Mouse (Mus musculus) midbrain, postnatal 0 days (tissue): ENCODE results near the gene Mafg. TPM values are rescaled to one million over a fixed set of nuclear protein-coding genes. Genes with fewer than 3 reads are reported as not detected.

Experiments
- ATAC-seq: fragments of 200-750 bp; cut with Nextera tagmentation; 2 replicates; pipeline ENCODE4 v1.8.0; 2017; ENCODE audit warnings: moderate number of reproducible peaks, mild to moderate bottlenecking, moderate TSS enrichment, moderate library complexity; ENCODE audit not compliant: low FRiP score
- DNase-seq: peaks from one replicate; pipeline ENCODE4 v3.0.0-alpha.2; 2015; ENCODE audit warnings: low spot score
- H3K27ac ChIP-seq: fragments of 300-500 bp; sonication (generic); 2 replicates; pipeline ENCODE4 v1.5.1; 2014; ENCODE audit warnings: low read depth, mild to moderate bottlenecking, low read length, mixed read lengths
- H3K27me3 ChIP-seq: fragments of 300-500 bp; sonication (generic); 2 replicates; pipeline ENCODE4 v1.6.1; 2014; ENCODE audit warnings: low read length, control low read depth, mixed read lengths; ENCODE audit not compliant: insufficient read depth
- H3K36me3 ChIP-seq: fragments of 300-500 bp; sonication (generic); 2 replicates; pipeline ENCODE4 v1.6.1; 2014; ENCODE audit warnings: low read length, control low read depth, mixed read lengths; ENCODE audit not compliant: insufficient read depth
- H3K4me1 ChIP-seq: fragments of 300-500 bp; sonication (generic); 2 replicates; pipeline ENCODE4 v1.6.1; 2014; ENCODE audit warnings: mild to moderate bottlenecking, control low read depth, antibody characterized with exemption, low read length, mixed read lengths; ENCODE audit not compliant: insufficient read depth
- H3K4me2 ChIP-seq: fragments of 300-500 bp; sonication (generic); 2 replicates; pipeline ENCODE4 v1.6.1; 2014; ENCODE audit warnings: low read depth, mild to moderate bottlenecking, low read length, mixed read lengths; ENCODE audit not compliant: poor library complexity, severe bottlenecking
- H3K4me3 ChIP-seq: fragments of 300-500 bp; sonication (generic); 2 replicates; pipeline ENCODE4 v1.5.1; 2014; ENCODE audit warnings: low read depth, mild to moderate bottlenecking, low read length, moderate library complexity
- H3K9ac ChIP-seq: fragments of 300-500 bp; sonication (generic); replicated peaks from 2 replicates; pipeline ENCODE4 v1.6.1; 2014; ENCODE audit warnings: mild to moderate bottlenecking, low read length, moderate library complexity, mixed read lengths; ENCODE audit not compliant: poor library complexity, severe bottlenecking
- H3K9me3 ChIP-seq: fragments of 300-500 bp; sonication (generic); 2 replicates; pipeline ENCODE4 v1.6.1; 2016; ENCODE audit warnings: low read length, control low read depth
- CTCF ChIP-seq: IDR thresholded peaks from 2 replicates; pipeline ENCODE4 v1.5.1; 2016; ENCODE audit warnings: antibody characterized with exemption, mild to moderate bottlenecking
- WGBS: fragments of 180-500 bp; shearing (Covaris S2); extraction: QIAGEN DNeasy Blood & Tissue Kit; methylation state at CpG from one replicate; pipeline ENCODE4 v1.1.7; 2014; 5-methylcytosine and 5-hydroxymethylcytosine counted together
- polyA plus RNA-seq: library from polyadenylated mRNA; unstranded; fragments of >200 nt; fragmentation: Nextera tagmentation; extraction: Ambion mirVana; gene quantifications from 2 replicates; pipeline ENCODE4 v1.2.1, GENCODE M21; 2015
- total RNA-seq: library from RNA; depleted of rRNA; stranded (reverse); fragments of >200 nt; gene quantifications from 2 replicates; pipeline ENCODE4 v1.2.3, GENCODE M21; 2014

The Mafg gene
- total and polyA plus RNA-seq, 2 experiments from 2014 or later, result 41.7 to 42.1 TPM

- Histone ChIP-seq H3K27ac (peak within 1 kb of the TSS; percentile 82), H3K4me1 (peaks cover 8% of the 10 kb centered on the region), H3K9me3 (no peaks in the 10 kb centered on the region), H3K36me3 (peaks cover 9% of the 10 kb centered on the region), H3K9ac (peak within 1 kb of the TSS; percentile 77), H3K4me2 (peak within 1 kb of the TSS; percentile 67), H3K27me3 (no peaks in the 10 kb centered on the region), H3K4me3 (peak within 1 kb of the TSS; percentile 71)
- 1% methylated on average over 74 of the region's 83 CpGs for WGBS
- ATAC-seq (peak; percentile 94), DNase-seq (peak; percentile 96)
- TF ChIP-seq CTCF, result no peak
These were observed 39.5 kb upstream of the Mafg start, which contains the start of gene Aspscr1 for GRCm38 (mm10) chr11:120672687-120673593. Gene Aspscr1, plus strand, starts transcription at chr11:120672973.

- no peaks in the 10 kb centered on the region for H3K36me3 ChIP-seq
- H3K4me1 ChIP-seq, result no peaks in the 10 kb centered on the region
- no peak overlapping the region for H3K4me2 ChIP-seq
- peaks cover 22% of the 10 kb centered on the region for H3K27me3 ChIP-seq
- H3K9ac ChIP-seq, result no peak overlapping the region
- DNase-seq (no peak), ATAC-seq (no peak)
- no peak overlapping the region for H3K27ac ChIP-seq
- no peaks in the 10 kb centered on the region for H3K9me3 ChIP-seq
- no peak overlapping the region for H3K4me3 ChIP-seq
- WGBS, result 3% methylated on average over 3 of the region's 3 CpGs
- TF ChIP-seq CTCF, result no peak
These were observed 33.2 kb upstream of the Mafg start for GRCm38 (mm10) chr11:120666617-120667016.

GRCm38 (mm10) chr11:120665406-120665805 lies 32.0 kb upstream of the Mafg start:
- Histone ChIP-seq H3K4me1 (no peaks in the 10 kb centered on the region), H3K9ac (no peak overlapping the region), H3K27me3 (peaks cover 34% of the 10 kb centered on the region), H3K4me3 (no peak overlapping the region), H3K9me3 (no peaks in the 10 kb centered on the region), H3K4me2 (no peak overlapping the region), H3K27ac (no peak overlapping the region), H3K36me3 (no peaks in the 10 kb centered on the region)
- DNase-seq (no peak), ATAC-seq (no peak)
- no peak for TF ChIP-seq CTCF
- WGBS, result 87% methylated on average over 3 of the region's 3 CpGs

GRCm38 (mm10) chr11:120663714-120664113 lies 30.3 kb upstream of the Mafg start:
- no peak overlapping the region for H3K4me3 ChIP-seq
- DNase-seq (no peak), ATAC-seq (no peak)
- TF ChIP-seq CTCF, result no peak
- no peaks in the 10 kb centered on the region for H3K9me3 ChIP-seq
- H3K27me3 ChIP-seq, result peaks cover 51% of the 10 kb centered on the region
- no peak overlapping the region for H3K27ac ChIP-seq
- no peaks in the 10 kb centered on the region for H3K4me1 ChIP-seq
- 55% methylated on average over 5 of the region's 5 CpGs for WGBS
- no peaks in the 10 kb centered on the region for H3K36me3 ChIP-seq
- H3K9ac ChIP-seq, result no peak overlapping the region
- no peak overlapping the region for H3K4me2 ChIP-seq

GRCm38 (mm10) chr11:120662759-120663158 lies 29.4 kb upstream of the Mafg start:
- WGBS, result 17% methylated on average over 6 of the region's 6 CpGs
- TF ChIP-seq CTCF, result no peak
- DNase-seq, result no peak

GRCm38 (mm10) chr11:120661076-120661460 lies 27.7 kb upstream of the Mafg start, which contains the start of gene Notum:
Gene Notum, minus strand, starts transcription at chr11:120661175.
- peak within 1 kb of the TSS; percentile 33 for H3K4me3 ChIP-seq
- H3K27ac ChIP-seq, result no peak within 1 kb of the TSS
- no peaks in the 10 kb centered on the region for H3K9me3 ChIP-seq
- under 1% methylated on average over 35 of the region's 35 CpGs for WGBS
- ATAC-seq (no peak), DNase-seq (no peak)
- no peaks in the 10 kb centered on the region for H3K4me1 ChIP-seq
- no peaks in the 10 kb centered on the region for H3K36me3 ChIP-seq
- H3K9ac ChIP-seq, result 0 out of 2 replicates have a peak within 1 kb of the TSS, but pooled peaks have one; percentile 39
- peaks cover 76% of the 10 kb centered on the region for H3K27me3 ChIP-seq
- peak within 1 kb of the TSS; percentile 54 for H3K4me2 ChIP-seq
- no peak for TF ChIP-seq CTCF

More at GRCm38 (mm10) chr11:120662759-120663158, 29.4 kb upstream of the Mafg start:
- Histone ChIP-seq H3K4me3 (no peak overlapping the region), H3K4me1 (no peaks in the 10 kb centered on the region), H3K27me3 (peaks cover 61% of the 10 kb centered on the region), H3K9me3 (no peaks in the 10 kb centered on the region), H3K4me2 (no peak overlapping the region), H3K27ac (no peak overlapping the region), H3K36me3 (no peaks in the 10 kb centered on the region), H3K9ac (no peak overlapping the region)
- ATAC-seq, result no peak
